16 mouse cellular contexts compared by ENCODE assay signal in genomic region chr16:31740704-31741103, GRCm38 (mm10).
DNase-seq lines count a peak whose midpoint lies in the region; ATAC-seq and TF ChIP-seq lines count a peak whose summit lies in the region.
"Had no signal": no experiment of that assay in that cellular context is flagged by ENCODE, and none has a peak within 500 bp of the region (broad histone marks: within the 10 kb centered on the region; RNA-seq: fewer than 3 reads in every experiment).

No protein-coding gene starts in this region.

- 0 out of 2 replicates have a peak overlapping the region, but pooled peaks have one; percentile 6 for H3K27ac ChIP-seq in forebrain, embryonic 10.5 days
- no peak overlapping the region for H3K27ac ChIP-seq in forebrain, embryonic 11.5 days (ENCODE audit: low read depth, low read length)
- 0 out of 2 replicates have a peak overlapping the region, but pooled peaks have one; percentile 13 for H3K27ac ChIP-seq in kidney, adult 2 months (ENCODE audit: insufficient read depth, low read depth, low read length)
- no peak overlapping the region for H3K27ac ChIP-seq in kidney, embryonic 14.5 days (ENCODE audit: low read depth, low read length)
- H3K27ac ChIP-seq in heart, embryonic 12.5 days (ENCODE audit: poor library complexity, severe bottlenecking) = peak overlapping the region; percentile 77; the same call in 1 of the 2 replicates
- H3K27ac ChIP-seq: embryonic facial prominence, embryonic 13.5 days; hindbrain, embryonic 15.5 days; limb, embryonic 15.5 days; midbrain, embryonic 13.5 days; neural tube, embryonic 15.5 days had no signal

- no peak for TF ChIP-seq POLR2A in kidney, adult 2 months (IDR thresholded peaks at IDR 0.05; ENCODE audit: low read depth, low read length)

- H3K4me3 ChIP-seq in forebrain, embryonic 10.5 days = no peak overlapping the region
- no peak overlapping the region for H3K4me3 ChIP-seq in forebrain, embryonic 11.5 days (ENCODE audit: low read depth, low read length)
- H3K4me3 ChIP-seq in kidney, adult 2 months (ENCODE audit: insufficient read depth, low read depth, low read length) = no peak overlapping the region
- H3K4me3 ChIP-seq in kidney, embryonic 14.5 days (ENCODE audit: low read length) = no peak overlapping the region
- H3K4me3 ChIP-seq in E14TG2a.4 (replicated peaks; ENCODE audit: low read length) = peak overlapping the region; percentile 59; the same call in 1 of the 2 replicates
- no peak overlapping the region for H3K4me3 ChIP-seq in heart, embryonic 12.5 days
- H3K4me3 ChIP-seq: embryonic facial prominence, embryonic 13.5 days; hindbrain, embryonic 15.5 days; limb, embryonic 15.5 days; midbrain, embryonic 13.5 days; myocyte; neural tube, embryonic 15.5 days had no signal

- H3K4me1 ChIP-seq in forebrain, embryonic 10.5 days = peaks cover 4% of the 10 kb centered on the region
- H3K4me1 ChIP-seq in forebrain, embryonic 11.5 days (replicated peaks; ENCODE audit: control insufficient read depth, insufficient read depth, low read length) = no peaks in the 10 kb centered on the region
- H3K4me1 ChIP-seq in kidney, adult 2 months (ENCODE audit: control insufficient read depth, insufficient read depth, low read length) = peaks cover 9% of the 10 kb centered on the region; the same call in 1 of the 2 replicates
- no peaks in the 10 kb centered on the region for H3K4me1 ChIP-seq in kidney, embryonic 14.5 days (ENCODE audit: control insufficient read depth, insufficient read depth, low read length)
- peaks cover 15% of the 10 kb centered on the region for H3K4me1 ChIP-seq in E14TG2a.4 (replicated peaks; ENCODE audit: low read depth, low read length)
- peaks cover 23% of the 10 kb centered on the region for H3K4me1 ChIP-seq in heart, embryonic 12.5 days (replicated peaks)
- H3K4me1 ChIP-seq: embryonic facial prominence, embryonic 13.5 days; hindbrain, embryonic 15.5 days; midbrain, embryonic 13.5 days; neural tube, embryonic 15.5 days had no signal

- H3K4me2 ChIP-seq in forebrain, embryonic 11.5 days (ENCODE audit: low read depth, low read length, severe bottlenecking) = no peak overlapping the region
- no peak overlapping the region for H3K4me2 ChIP-seq in kidney, embryonic 14.5 days (replicated peaks; ENCODE audit: low read depth, low read length)
- H3K4me2 ChIP-seq in heart, embryonic 12.5 days = no peak overlapping the region
- H3K4me2 ChIP-seq: embryonic facial prominence, embryonic 13.5 days; hindbrain, embryonic 15.5 days; limb, embryonic 15.5 days; midbrain, embryonic 13.5 days; neural tube, embryonic 15.5 days had no signal

- no peaks in the 10 kb centered on the region for H3K27me3 ChIP-seq in forebrain, embryonic 10.5 days (ENCODE audit: poor library complexity, severe bottlenecking)
- no peaks in the 10 kb centered on the region for H3K27me3 ChIP-seq in forebrain, embryonic 11.5 days (ENCODE audit: control insufficient read depth, insufficient read depth, low read length)
- H3K27me3 ChIP-seq in kidney, adult 2 months (replicated peaks; ENCODE audit: control insufficient read depth, insufficient read depth, low read length) = no peaks in the 10 kb centered on the region
- H3K27me3 ChIP-seq in kidney, embryonic 14.5 days (ENCODE audit: control insufficient read depth, insufficient read depth, low read length) = no peaks in the 10 kb centered on the region
- H3K27me3 ChIP-seq in E14TG2a.4 (ENCODE audit: insufficient read depth, low read length) = no peaks in the 10 kb centered on the region
- no peaks in the 10 kb centered on the region for H3K27me3 ChIP-seq in heart, embryonic 12.5 days (replicated peaks)
- H3K27me3 ChIP-seq: embryonic facial prominence, embryonic 13.5 days; hindbrain, embryonic 15.5 days; limb, embryonic 15.5 days; midbrain, embryonic 13.5 days; neural tube, embryonic 15.5 days had no signal

- 85% methylated on average over 5 of the region's 5 CpGs for WGBS in forebrain, embryonic 10.5 days
- WGBS in forebrain, embryonic 11.5 days = 81% methylated on average over 5 of the region's 5 CpGs
- WGBS in kidney, adult 2 months = 68% methylated on average over 5 of the region's 5 CpGs
- WGBS in kidney, embryonic 14.5 days = 73% methylated on average over 5 of the region's 5 CpGs
- WGBS in heart, embryonic 12.5 days = 63% methylated on average over 5 of the region's 5 CpGs

- no peak for DNase-seq in forebrain, embryonic 10.5 days (ENCODE audit: extremely low spot score, low spot score)
- no peak for DNase-seq in forebrain, embryonic 11.5 days (ENCODE audit: low spot score)
- no peak for DNase-seq in kidney, adult 2 months
- no peak for DNase-seq in kidney, postnatal 4 days
- DNase-seq: thymus, adult 18-20 months had no signal

- H3K9ac ChIP-seq in forebrain, embryonic 11.5 days (ENCODE audit: low read length) = no peak overlapping the region
- H3K9ac ChIP-seq in kidney, embryonic 14.5 days (ENCODE audit: low read depth, low read length) = no peak overlapping the region
- H3K9ac ChIP-seq in heart, embryonic 12.5 days = no peak overlapping the region
- H3K9ac ChIP-seq: embryonic facial prominence, embryonic 13.5 days; hindbrain, embryonic 15.5 days; limb, embryonic 15.5 days; midbrain, embryonic 13.5 days; neural tube, embryonic 15.5 days had no signal

- peaks cover 54% of the 10 kb centered on the region for H3K36me3 ChIP-seq in forebrain, embryonic 10.5 days (replicated peaks)
- no peaks in the 10 kb centered on the region; the same call in 1 of the 2 replicates for H3K36me3 ChIP-seq in forebrain, embryonic 11.5 days (ENCODE audit: control insufficient read depth, insufficient read depth, low read length)
- no peaks in the 10 kb centered on the region for H3K36me3 ChIP-seq in kidney, adult 2 months (ENCODE audit: control insufficient read depth, insufficient read depth, low read length)
- no peaks in the 10 kb centered on the region for H3K36me3 ChIP-seq in kidney, embryonic 14.5 days (ENCODE audit: control insufficient read depth, insufficient read depth, low read length)
- H3K36me3 ChIP-seq in E14TG2a.4 (ENCODE audit: insufficient read depth, low read length) = peaks cover 4% of the 10 kb centered on the region; the same call in 1 of the 2 replicates
- H3K36me3 ChIP-seq in heart, embryonic 12.5 days = peaks cover 15% of the 10 kb centered on the region
- H3K36me3 ChIP-seq: hindbrain, embryonic 15.5 days; neural tube, embryonic 15.5 days had no signal

- no peak for TF ChIP-seq CTCF in kidney, adult 2 months (conservative IDR thresholded peaks at IDR 0.05; ENCODE audit: insufficient read depth, insufficient read length, low read depth, low read length)
- TF ChIP-seq CTCF in E14TG2a.4 (conservative IDR thresholded peaks at IDR 0.05; ENCODE audit: low read length) = no peak

- no peak for ATAC-seq in forebrain, embryonic 11.5 days (replicated peaks; ENCODE audit: low FRiP score)
- ATAC-seq in kidney, embryonic 14.5 days (ENCODE audit: low FRiP score, low TSS enrichment) = no peak
- no peak for ATAC-seq in heart, embryonic 12.5 days (ENCODE audit: insufficient number of reproducible peaks, low FRiP score)
- ATAC-seq in granulocyte monocyte progenitor cell, adult 5-6 weeks (replicated peaks; ENCODE audit: poor library complexity, severe bottlenecking) = no peak
- ATAC-seq: CD4-positive, CD25-positive, alpha-beta regulatory T cell, adult 4 months; midbrain, embryonic 13.5 days had no signal

- peaks cover 18% of the 10 kb centered on the region for H3K9me3 ChIP-seq in forebrain, embryonic 10.5 days
- no peaks in the 10 kb centered on the region; the same call in 1 of the 2 replicates for H3K9me3 ChIP-seq in forebrain, embryonic 11.5 days (ENCODE audit: control insufficient read depth, low read length)
- peaks cover 4% of the 10 kb centered on the region; the same call in 1 of the 2 replicates for H3K9me3 ChIP-seq in kidney, embryonic 14.5 days (ENCODE audit: control insufficient read depth, low read length)
- no peaks in the 10 kb centered on the region for H3K9me3 ChIP-seq in E14TG2a.4 (ENCODE audit: low read length)
- 0 out of 2 replicates have a peak, but pooled peaks cover 3% of the 10 kb centered on the region for H3K9me3 ChIP-seq in heart, embryonic 12.5 days (replicated peaks)
- H3K9me3 ChIP-seq: neural tube, embryonic 15.5 days had no signal

Comparison
In these comparisons a context has a peak if more than half of its experiments do, and no peak if none do; other contexts are left out.
1. H3K27ac ChIP-seq: peak in forebrain, embryonic 10.5 days (single experiment), kidney, adult 2 months (single experiment) and heart, embryonic 12.5 days (single experiment); none in forebrain, embryonic 11.5 days (single experiment) and kidney, embryonic 14.5 days (single experiment).